Mouse (Mus musculus) left cerebral cortex, adult 8-10 months (tissue): ENCODE results near the gene Tmem263. TPM values are rescaled to one million over a fixed set of nuclear protein-coding genes. Genes with fewer than 3 reads are reported as not detected.

Experiments
- total RNA-seq, 4 experiments: library from RNA; stranded (reverse); gene quantifications; 2 replicates each; pipeline ENCODE4 v1.2.4; 2022

Gene Tmem263
- total RNA-seq, 4 experiments from 2014 or later, result 32.6 to 36.6 (median 34.5) TPM

Other genes with a start within 250 kb of the Tmem263 start
- gene Ric8b, start 185.0 kb upstream of the Tmem263 start, total RNA-seq, result 10 to 100 TPM; 62.5 to 68.6 (median 66.8) TPM
- gene Fhl4, start 132 bp upstream of the Tmem263 start, total RNA-seq, result 1 to 10 TPM in 3 of 4 experiments, under 1 TPM in 1; 0.81 to 1.6 (median 1.2) TPM
- gene Mterf2, start 25.4 kb downstream of the Tmem263 start, total RNA-seq, result 10 to 100 TPM; 15.9 to 24.4 (median 18.8) TPM
- gene Cry1, start 82.4 kb downstream of the Tmem263 start, total RNA-seq, result 10 to 100 TPM; 15.6 to 24.6 (median 19.7) TPM